Mouse (Mus musculus) midbrain, embryonic 11.5 days (tissue): ENCODE data around the gene Gldn. TPM values are rescaled to one million over a fixed set of nuclear protein-coding genes. Genes with fewer than 3 reads are reported as not detected.

ENCODE experiments used
- ATAC-seq: fragments of 200-750 bp; cut with Nextera tagmentation; 2 replicates; pipeline ENCODE4 v1.8.0; 2017; ENCODE audit warnings: moderate TSS enrichment, moderate library complexity; ENCODE audit not compliant: low FRiP score
- DNase-seq: peaks from one replicate; pipeline ENCODE4 v3.0.0; 2015; ENCODE audit warnings: low spot score; ENCODE audit errors: missing footprints
- H3K27ac ChIP-seq: fragments of 300-500 bp; sonication (generic); 2 replicates; pipeline ENCODE4 v1.5.1; 2014; ENCODE audit warnings: low read depth, low read length
- H3K27me3 ChIP-seq: fragments of 300-500 bp; sonication (generic); 2 replicates; pipeline ENCODE4 v1.6.1; 2014; ENCODE audit warnings: mild to moderate bottlenecking, low read length, moderate library complexity, mixed read lengths; ENCODE audit not compliant: control insufficient read depth, insufficient read depth
- H3K36me3 ChIP-seq: fragments of 300-500 bp; sonication (generic); 2 replicates; pipeline ENCODE4 v1.6.1; 2014; ENCODE audit warnings: mild to moderate bottlenecking, low read length, moderate library complexity, mixed read lengths; ENCODE audit not compliant: control insufficient read depth, insufficient read depth
- H3K4me1 ChIP-seq: fragments of 300-500 bp; sonication (generic); 2 replicates; pipeline ENCODE4 v1.6.1; 2014; ENCODE audit warnings: low read length; ENCODE audit not compliant: control insufficient read depth, insufficient read depth
- H3K4me2 ChIP-seq: fragments of 300-500 bp; sonication (generic); 2 replicates; pipeline ENCODE4 v1.6.1; 2014; ENCODE audit warnings: mild to moderate bottlenecking, moderate library complexity
- H3K4me3 ChIP-seq: fragments of 300-500 bp; sonication (generic); 2 replicates; pipeline ENCODE4 v1.5.1; 2014; ENCODE audit warnings: low read depth, low read length
- H3K9ac ChIP-seq: fragments of 300-500 bp; sonication (generic); 2 replicates; pipeline ENCODE4 v1.6.1; 2014; ENCODE audit warnings: low read length
- H3K9me3 ChIP-seq: fragments of 300-500 bp; sonication (generic); 2 replicates; pipeline ENCODE4 v1.6.1; 2016; ENCODE audit warnings: low read length; ENCODE audit not compliant: control insufficient read depth
- WGBS: fragments of 180-500 bp; shearing (Covaris S2); extraction: QIAGEN DNeasy Blood & Tissue Kit; methylation state at CpG from one replicate; pipeline ENCODE4 v1.1.7; 2014; 5-methylcytosine and 5-hydroxymethylcytosine counted together
- polyA plus RNA-seq: library from polyadenylated mRNA; unstranded; fragments of >200 nt; fragmentation: Nextera tagmentation; extraction: Ambion mirVana; gene quantifications from 2 replicates; pipeline ENCODE4 v1.2.1, GENCODE M21; 2014

Gldn gene
- polyA plus RNA-seq: 0.10 and 0.16 TPM in 2 replicates

DNA sequence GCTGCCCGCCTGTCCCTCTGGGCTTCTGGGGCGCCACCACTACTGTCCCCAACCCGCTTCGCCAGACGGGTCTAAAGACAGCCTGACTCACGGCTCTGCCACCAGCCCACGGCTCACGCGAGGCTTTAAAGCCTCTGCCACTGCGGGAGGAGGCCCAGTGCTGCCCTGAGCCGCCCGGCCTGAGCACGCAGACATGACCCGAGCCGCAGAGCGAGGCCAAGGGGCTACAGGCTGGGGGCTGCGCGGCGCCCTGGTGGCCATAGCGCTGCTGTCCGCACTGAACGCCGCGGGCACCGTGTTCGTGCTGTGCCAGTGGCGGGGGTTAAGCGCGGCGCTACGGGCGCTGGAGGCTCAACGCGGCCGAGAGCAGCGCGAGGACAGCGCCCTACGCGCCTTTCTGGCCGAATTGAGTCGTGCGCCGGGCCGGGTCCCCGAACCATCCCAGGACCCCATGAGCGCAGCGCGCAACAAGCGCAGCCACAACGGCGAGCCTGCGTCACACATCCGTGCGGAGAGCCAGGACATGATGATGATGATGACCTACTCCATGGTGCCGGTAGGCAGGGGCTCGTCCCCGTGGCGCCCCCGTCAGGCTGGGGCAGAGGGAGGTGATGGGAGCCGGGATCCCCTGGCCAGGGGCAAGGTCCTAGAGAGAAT is at the start of gene Gldn:
TSS of gene Gldn (plus strand) at position 156 of the 657 bp plus-strand sequence.
- peaks cover 9% of the 10 kb centered on the region for H3K27me3 ChIP-seq
- peak within 1 kb of the TSS; percentile 43 for H3K4me3 ChIP-seq
- no peak within 1 kb of the TSS for H3K27ac ChIP-seq
- H3K9ac ChIP-seq: peak within 1 kb of the TSS; percentile 54; the same call in 1 of the 2 replicates
- H3K36me3 ChIP-seq: no peaks in the 10 kb centered on the region
- H3K4me1 ChIP-seq: peaks cover 4% of the 10 kb centered on the region
- WGBS: 2% methylated on average over 61 of the region's 61 CpGs
- DNase-seq: peak; percentile 94
- peak; percentile 70 for ATAC-seq
- no peaks in the 10 kb centered on the region for H3K9me3 ChIP-seq
- peak within 1 kb of the TSS; percentile 85 for H3K4me2 ChIP-seq

DNA sequence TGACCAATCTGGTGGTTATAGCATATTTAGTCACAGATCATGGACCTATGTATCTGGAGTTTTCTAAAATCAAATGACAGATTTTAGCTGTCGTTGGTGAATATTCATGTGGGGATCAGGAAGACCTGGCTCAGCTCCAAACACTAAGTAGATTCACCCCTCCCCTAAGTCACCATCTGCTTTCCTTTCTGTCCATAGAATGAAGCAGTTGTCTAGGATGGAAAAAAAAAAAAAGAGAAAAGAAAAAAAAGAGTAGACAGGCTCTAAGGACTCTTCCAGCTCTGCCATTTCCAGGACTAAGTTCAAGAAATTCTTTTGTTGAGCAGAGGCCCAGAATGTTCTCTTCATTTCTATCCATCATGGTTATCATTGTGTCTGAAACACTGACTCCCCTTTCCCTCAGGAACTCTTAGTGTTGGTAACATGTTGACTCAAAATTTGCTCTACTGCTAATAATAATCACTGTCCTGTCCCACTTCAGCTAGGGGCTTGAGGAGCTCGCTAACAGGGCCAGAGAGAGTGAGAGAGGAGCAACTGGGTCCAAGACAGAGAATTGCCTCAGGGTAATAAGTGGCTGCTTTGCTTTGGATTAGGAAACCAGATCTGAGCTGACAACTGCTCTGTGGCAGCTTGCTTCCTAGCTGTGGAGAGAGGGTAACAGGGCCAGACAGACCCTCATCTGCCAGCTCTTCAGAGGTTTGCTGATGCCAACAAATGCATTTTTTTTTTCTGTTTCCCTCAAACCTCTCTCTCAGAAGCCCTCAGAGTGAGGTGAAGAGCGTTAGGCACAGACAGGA is 41.2 kb upstream of the Gldn start:
- Histone ChIP-seq H3K27me3 (no peaks in the 10 kb centered on the region), H3K4me2 (no peak overlapping the region), H3K36me3 (no peaks in the 10 kb centered on the region), H3K4me3 (no peak overlapping the region), H3K9ac (no peak overlapping the region), H3K4me1 (no peaks in the 10 kb centered on the region), H3K27ac (peak overlapping the region; percentile 48; the same call in 1 of the 2 replicates), H3K9me3 (no peaks in the 10 kb centered on the region)
- 69% methylated on average over 3 of the region's 3 CpGs for whole genome bisulfite sequencing
- DNase-seq (no peak), ATAC-seq (no peak)

DNA sequence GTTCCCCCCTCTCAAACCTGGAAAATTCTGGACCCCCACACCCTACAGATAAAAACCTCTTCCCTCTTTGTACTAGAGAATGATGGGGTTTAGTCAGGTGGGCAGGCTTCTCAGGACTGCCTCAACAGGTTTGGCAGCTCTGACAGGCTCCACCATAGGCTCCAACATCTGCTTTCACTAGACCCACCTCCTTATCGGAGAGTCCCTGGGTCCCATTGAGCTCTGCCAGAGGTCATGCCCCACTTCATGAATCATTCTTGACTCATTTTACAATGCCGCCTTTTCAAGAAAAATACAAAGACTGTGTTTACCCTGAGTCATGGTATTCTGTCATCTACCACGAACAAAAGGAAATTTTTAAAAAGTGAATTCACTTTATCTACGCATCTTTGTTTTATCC is 21.5 kb upstream of the Gldn start:
- 90% methylated on average over 4 of the region's 4 CpGs for WGBS
- no peaks in the 10 kb centered on the region for H3K9me3 ChIP-seq
- H3K4me1 ChIP-seq: no peaks in the 10 kb centered on the region
- DNase-seq: no peak
- no peaks in the 10 kb centered on the region for H3K27me3 ChIP-seq
- H3K4me2 ChIP-seq: no peak overlapping the region
- H3K36me3 ChIP-seq: no peaks in the 10 kb centered on the region
- H3K27ac ChIP-seq: no peak overlapping the region
- no peak overlapping the region for H3K9ac ChIP-seq
- H3K4me3 ChIP-seq: no peak overlapping the region
- ATAC-seq: no peak

DNA sequence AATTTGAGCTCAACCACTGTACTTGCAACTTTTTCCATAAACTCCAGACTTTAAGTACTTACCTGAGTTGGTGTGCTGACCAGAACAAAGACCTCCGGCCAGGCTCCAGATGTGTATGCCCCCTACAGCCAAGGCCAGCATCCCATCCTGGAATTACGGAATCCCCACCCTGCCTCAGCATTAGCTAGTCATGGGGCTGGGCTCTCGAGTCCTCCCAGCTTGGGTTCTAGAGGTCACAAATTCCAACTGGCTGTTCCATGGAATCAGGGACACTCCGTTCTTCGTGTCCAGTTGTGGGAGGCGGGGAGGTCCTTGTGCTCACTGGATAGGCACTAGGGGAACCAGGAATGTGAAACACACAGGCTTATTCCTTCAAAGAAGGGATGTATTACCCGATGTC is 18.3 kb upstream of the Gldn start, which contains the start of gene Cyp19a1:
TSS of gene Cyp19a1 (minus strand) at position 101 of the 400 bp plus-strand sequence.
- Histone ChIP-seq H3K9ac (no peak within 1 kb of the TSS), H3K4me3 (no peak within 1 kb of the TSS), H3K36me3 (no peaks in the 10 kb centered on the region), H3K4me2 (no peak within 1 kb of the TSS), H3K27ac (no peak within 1 kb of the TSS), H3K9me3 (no peaks in the 10 kb centered on the region), H3K27me3 (no peaks in the 10 kb centered on the region), H3K4me1 (no peaks in the 10 kb centered on the region)
- WGBS: 86% methylated on average over 7 of the region's 7 CpGs
- DNase-seq: no peak
- ATAC-seq: no peak

DNA sequence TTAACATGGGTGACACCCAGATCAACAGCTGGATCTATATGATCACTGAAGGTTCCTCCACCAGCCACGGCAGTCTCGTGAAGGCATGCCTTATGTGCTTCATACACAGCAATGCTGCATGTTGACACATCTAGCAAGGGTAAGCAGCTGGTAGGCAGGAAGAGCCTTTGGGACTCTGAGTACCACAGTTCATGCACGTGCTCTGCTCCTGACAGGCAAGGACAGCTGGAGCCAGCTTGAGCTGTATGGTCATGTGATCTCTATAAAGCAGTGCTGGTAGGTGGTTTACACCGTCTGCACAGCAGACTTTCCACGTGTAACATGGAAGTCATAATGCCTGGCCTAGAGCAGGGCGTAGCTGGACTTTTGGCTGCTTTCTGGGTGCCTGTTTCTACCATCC is 16.3 kb upstream of the Gldn start:
- Histone ChIP-seq H3K9ac (no peak overlapping the region), H3K27ac (no peak overlapping the region), H3K4me2 (no peak overlapping the region), H3K9me3 (no peaks in the 10 kb centered on the region), H3K27me3 (no peaks in the 10 kb centered on the region), H3K4me1 (no peaks in the 10 kb centered on the region), H3K36me3 (no peaks in the 10 kb centered on the region), H3K4me3 (no peak overlapping the region)
- 84% methylated on average over 6 of the region's 6 CpGs for WGBS
- DNase-seq (no peak), ATAC-seq (no peak)

DNA sequence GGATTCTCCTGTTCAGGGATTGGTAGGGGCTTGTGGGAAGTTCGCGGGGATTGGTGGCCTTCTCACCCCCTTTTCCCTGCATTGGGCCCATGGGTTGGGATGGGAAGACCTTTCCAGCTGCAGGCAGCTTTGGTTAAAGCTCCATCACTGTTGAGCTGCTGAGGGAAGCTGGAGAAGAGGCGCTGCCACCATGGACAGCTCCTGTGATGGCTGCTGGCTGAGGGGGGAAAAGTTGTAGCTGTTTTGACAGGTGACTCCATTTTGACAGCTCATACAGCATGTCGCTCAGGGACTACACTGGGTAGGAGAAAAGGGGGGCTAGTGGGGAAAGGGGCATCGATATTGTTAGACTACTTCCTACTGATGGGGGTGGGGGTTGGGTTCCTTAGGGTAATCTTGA is 15.4 kb upstream of the Gldn start:
- H3K4me3 ChIP-seq: no peak overlapping the region
- 54% methylated on average over 5 of the region's 5 CpGs for WGBS
- no peaks in the 10 kb centered on the region for H3K36me3 ChIP-seq
- H3K4me2 ChIP-seq: no peak overlapping the region
- no peak overlapping the region for H3K9ac ChIP-seq
- H3K27me3 ChIP-seq: no peaks in the 10 kb centered on the region
- ATAC-seq: no peak
- H3K4me1 ChIP-seq: no peaks in the 10 kb centered on the region
- no peak overlapping the region for H3K27ac ChIP-seq
- peak; percentile 84 for DNase-seq
- H3K9me3 ChIP-seq: no peaks in the 10 kb centered on the region

DNA sequence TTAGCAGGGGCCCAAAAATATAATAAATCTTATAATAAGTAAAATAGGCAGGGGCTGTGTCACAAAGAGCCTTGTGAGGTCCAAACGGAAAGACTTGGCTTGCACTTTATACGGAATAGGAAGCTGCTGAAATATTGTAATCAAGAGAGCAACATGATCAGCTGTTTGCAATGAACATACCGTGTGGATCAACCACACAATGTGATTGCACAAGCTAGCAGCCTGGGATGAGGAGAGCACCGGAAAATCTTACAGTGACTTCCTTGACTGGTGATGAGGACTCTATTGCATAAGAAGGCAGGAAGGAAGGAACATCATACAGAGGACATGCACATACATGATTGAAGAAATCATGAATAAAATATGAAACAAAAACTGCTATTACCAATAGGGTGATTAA is 11.0 kb upstream of the Gldn start:
- DNase-seq (no peak), ATAC-seq (no peak)
- no peaks in the 10 kb centered on the region for H3K27me3 ChIP-seq
- H3K36me3 ChIP-seq: no peaks in the 10 kb centered on the region
- WGBS: 85% methylated on average over 4 of the region's 4 CpGs
- H3K27ac ChIP-seq: no peak overlapping the region
- no peaks in the 10 kb centered on the region for H3K9me3 ChIP-seq
- no peak overlapping the region for H3K4me2 ChIP-seq
- H3K9ac ChIP-seq: no peak overlapping the region
- H3K4me3 ChIP-seq: no peak overlapping the region
- H3K4me1 ChIP-seq: no peaks in the 10 kb centered on the region

DNA sequence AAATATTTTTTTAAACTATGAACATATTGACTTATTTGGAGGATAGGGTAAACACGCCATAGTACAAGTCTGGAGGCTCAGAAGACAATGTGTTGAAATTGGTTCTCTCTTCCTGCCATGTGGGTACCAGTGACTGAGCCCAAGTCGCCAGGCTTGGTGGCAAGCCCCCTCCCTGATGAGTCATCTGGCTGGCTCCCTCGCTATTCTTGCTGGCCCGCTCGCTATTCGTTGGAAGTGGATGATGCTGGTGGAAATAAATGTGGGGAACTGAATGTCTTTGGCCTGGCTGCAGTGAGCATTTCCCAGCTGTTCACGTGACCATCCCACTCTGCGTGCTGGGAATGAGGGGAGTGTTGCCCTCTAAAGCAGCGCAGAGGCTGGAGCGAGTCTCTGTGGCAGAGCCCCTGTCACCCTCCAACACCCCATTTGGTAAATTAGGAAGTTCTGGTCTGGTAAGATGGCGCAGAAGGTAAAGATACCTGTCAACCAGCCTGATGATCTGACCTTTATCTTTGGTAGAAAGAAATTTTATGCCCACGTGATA is 7.2 kb upstream of the Gldn start:
- Histone ChIP-seq H3K27ac (no peak overlapping the region), H3K9me3 (no peaks in the 10 kb centered on the region), H3K4me1 (no peaks in the 10 kb centered on the region), H3K9ac (no peak overlapping the region), H3K36me3 (no peaks in the 10 kb centered on the region), H3K4me2 (no peak overlapping the region), H3K27me3 (no peaks in the 10 kb centered on the region), H3K4me3 (no peak overlapping the region)
- WGBS: 85% methylated on average over 12 of the region's 12 CpGs
- no peak for ATAC-seq
- no peak for DNase-seq

DNA sequence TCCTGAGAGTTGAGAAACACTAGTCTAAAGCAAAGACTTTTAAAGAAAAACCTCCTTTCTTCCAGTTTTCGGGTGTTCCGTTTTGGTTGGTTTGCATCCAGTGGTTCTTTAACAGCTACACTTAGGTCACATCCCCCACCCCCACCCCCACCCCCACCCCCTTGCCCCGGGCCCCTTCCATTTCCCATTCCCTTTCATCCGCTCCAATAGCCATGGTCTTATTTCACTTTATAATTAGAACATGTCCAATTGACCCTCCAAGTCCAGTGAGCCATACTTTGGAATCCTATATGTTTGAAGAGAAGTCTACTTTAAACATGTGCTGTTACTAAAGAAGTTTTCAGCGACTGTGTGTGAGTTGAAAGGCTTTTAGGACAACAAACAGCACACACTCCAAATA is 1.5 kb downstream of the Gldn start:
- no peak overlapping the region for H3K4me2 ChIP-seq
- H3K9me3 ChIP-seq: no peaks in the 10 kb centered on the region
- 58% methylated on average over 5 of the region's 5 CpGs for WGBS
- H3K27me3 ChIP-seq: peaks cover 9% of the 10 kb centered on the region
- no peak for DNase-seq
- no peak overlapping the region for H3K4me3 ChIP-seq
- H3K36me3 ChIP-seq: no peaks in the 10 kb centered on the region
- no peak overlapping the region for H3K9ac ChIP-seq
- ATAC-seq: no peak
- no peak overlapping the region for H3K27ac ChIP-seq
- H3K4me1 ChIP-seq: peaks cover 4% of the 10 kb centered on the region
